Mouse (Mus musculus): ENCODE measurements around the gene Gm21954. TPM values are rescaled to one million over a fixed set of nuclear protein-coding genes. Genes with fewer than 3 reads are reported as not detected.
A peak's percentile ranks its signal among the peaks of the same experiment; 100 is the strongest.

Gm21954 gene
- total RNA-seq, 2 experiments from 2014 or later: not detected

DNA sequence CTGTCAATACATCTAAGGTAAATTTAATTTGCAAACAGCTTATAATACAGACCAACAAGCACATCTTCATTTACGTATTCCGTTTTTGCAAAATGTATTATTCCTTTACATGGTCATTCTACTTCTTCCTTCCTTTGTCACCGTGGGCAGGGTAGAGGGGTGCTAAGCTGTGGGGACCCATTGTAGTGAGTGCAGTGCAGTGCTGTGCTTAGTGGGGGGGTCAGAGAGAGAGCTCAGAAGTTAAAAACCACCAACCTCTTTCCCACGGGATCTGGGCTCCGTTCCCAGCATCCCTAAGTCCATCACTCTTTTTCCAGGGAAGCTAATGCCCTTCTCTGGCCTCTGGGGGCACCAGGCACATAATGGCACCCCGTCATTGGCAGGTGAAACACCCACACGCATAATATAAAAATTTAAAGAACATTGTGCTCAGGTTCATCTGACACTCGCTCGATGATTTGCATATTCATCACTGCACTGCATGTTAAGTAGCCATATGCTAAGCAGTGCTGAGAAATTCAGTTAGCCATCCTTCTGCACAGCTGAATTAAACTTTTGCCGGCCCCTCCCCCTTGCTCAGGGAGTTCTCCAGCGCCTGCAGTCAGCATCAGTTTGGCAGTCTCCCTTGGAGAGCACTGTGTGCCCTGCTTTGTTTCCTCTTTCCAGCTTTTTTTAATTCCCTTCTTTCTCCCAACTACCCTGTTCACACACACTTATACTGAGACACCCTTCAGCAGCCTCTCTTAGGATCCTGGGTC is 48.2 kb downstream of the Gm21954 start:
- intact Hi-C loops (cut with DNase I): no loop called here
- no peak for DNase-seq

DNA sequence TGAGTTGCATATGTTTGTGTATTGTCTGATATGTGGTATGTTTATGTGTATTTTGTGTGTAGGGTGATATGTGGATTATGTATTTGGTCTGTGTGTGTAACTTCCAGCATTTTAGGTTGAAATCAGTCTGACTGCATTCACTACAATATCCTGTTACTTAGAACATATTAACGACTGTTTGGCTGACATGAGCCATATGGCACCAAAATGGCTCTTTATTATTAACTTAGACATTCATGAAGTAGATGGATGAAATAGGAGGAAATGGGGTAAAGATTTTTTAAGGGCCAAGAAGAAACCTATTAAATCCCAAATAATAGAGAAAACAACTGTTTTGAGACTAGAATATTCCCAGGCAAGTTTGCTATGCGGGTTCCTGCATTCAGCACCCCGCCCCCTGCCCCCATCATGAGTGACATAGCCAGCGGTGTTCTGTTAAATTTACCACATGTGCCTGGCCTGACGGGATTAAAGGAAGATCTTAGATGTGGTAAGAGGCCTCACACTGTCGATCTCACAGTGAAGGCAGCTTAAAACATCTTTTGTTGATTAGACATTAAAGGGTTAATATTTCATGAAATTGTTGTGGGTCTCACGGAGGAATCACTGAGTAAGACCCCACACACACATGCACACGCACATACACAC is 51.5 kb downstream of the Gm21954 start:
- no peak for DNase-seq
- intact Hi-C loops (cut with DNase I): no loop called here

DNA sequence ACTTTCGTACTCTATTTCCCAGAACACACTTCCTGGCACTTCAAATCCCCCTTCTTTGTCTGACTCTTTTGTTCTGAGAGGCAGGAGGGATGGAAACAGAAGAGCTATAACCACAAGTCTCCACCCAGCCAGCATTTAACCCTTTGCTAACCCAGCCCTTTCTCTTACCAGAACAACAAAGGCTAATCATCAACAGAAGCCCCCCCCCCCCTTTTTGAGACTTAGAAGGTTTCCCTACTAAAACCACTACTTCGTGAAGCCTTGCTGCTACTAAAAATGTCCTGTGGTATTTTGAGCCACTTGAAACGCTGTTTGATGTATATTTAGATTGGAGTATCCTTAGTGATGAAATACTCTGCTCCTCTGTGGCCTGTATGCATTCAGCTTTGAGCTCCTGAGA is 52.7 kb downstream of the Gm21954 start:
- no peak for DNase-seq

DNA sequence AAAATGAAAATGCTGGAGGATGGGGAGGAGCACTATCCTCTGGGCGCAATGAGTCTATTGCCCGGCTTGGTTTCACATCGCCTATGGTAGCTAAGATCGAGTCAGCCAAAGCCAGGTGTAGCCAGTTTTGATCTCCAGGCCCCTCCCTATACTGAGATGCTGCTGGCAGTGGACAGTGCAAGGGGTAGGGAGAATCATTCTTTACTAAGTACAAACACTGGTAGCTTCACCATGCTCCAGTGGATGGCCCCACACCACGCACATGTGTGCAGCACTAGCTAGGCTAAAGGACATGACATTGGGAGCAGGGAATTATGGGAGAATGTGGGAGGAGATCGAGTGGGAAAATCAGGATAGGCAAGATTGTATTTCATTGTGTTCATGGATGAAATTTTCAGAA is 53.2 kb downstream of the Gm21954 start:
- intact Hi-C loops (cut with DNase I): no loop called here
- DNase-seq: no peak

More for the DNA sequence above, 52.7 kb downstream of the Gm21954 start:
- intact Hi-C loops (cut with DNase I): no loop called here

DNA sequence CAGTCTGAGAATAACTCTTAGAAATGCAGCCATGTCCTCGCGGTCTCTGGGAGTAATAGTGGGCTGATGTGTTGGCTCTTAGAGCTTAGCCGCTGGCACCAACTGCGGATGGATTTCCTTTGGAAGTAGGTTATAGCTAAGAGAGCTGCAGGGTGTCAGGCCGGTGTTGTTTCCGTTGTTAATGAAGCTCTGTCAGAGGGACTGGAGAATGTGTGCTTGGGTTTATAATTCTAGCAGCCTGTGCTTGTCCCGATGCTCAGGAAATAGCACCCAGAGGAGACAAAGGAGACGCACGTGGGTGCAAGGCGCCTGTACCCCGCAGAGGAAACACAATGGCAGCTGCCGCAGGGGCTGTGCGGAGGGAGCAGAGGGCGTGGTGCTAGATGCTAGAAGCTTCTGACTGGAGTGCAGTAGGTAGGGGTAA is 56.5 kb downstream of the Gm21954 start:
- DNase-seq: peak in 1 of 2 experiments; percentile 12
- intact Hi-C loops (cut with DNase I): no loop called here

Other genes starting within 250 kb of the Gm21954 start
- 1 to 10 TPM; 7.4 to 7.5 TPM for gene Dclk1, start 229.8 kb downstream of the Gm21954 start, total RNA-seq (2021)